Mouse (Mus musculus) neural tube, embryonic 12.5 days (tissue): ENCODE data around the gene Eef1akmt4. TPM values are rescaled to one million over a fixed set of nuclear protein-coding genes. Genes with fewer than 3 reads are reported as not detected.
"Not testable (repeated sequence)": the region's sequence is repeated elsewhere in the genome, so short reads cannot be mapped to it uniquely, and the experiment has no call there.

Experiments used
- ATAC-seq: fragments of 200-750 bp; cut with Nextera tagmentation; 2 replicates; pipeline ENCODE4 v1.8.0; 2017; ENCODE audit warnings: low read depth, mild to moderate bottlenecking, moderate TSS enrichment, moderate library complexity; ENCODE audit not compliant: low FRiP score
- H3K27ac ChIP-seq: fragments of 300-500 bp; sonication (generic); 2 replicates; pipeline ENCODE4 v1.5.1; 2016
- H3K27me3 ChIP-seq: fragments of 300-500 bp; sonication (generic); replicated peaks from 2 replicates; pipeline ENCODE4 v1.6.1; 2016; ENCODE audit warnings: mild to moderate bottlenecking
- H3K36me3 ChIP-seq: fragments of 300-500 bp; sonication (generic); 2 replicates; pipeline ENCODE4 v1.6.1; 2016; ENCODE audit warnings: mild to moderate bottlenecking
- H3K4me1 ChIP-seq: fragments of 300-500 bp; sonication (generic); 2 replicates; pipeline ENCODE4 v1.6.1; 2016
- H3K4me2 ChIP-seq: fragments of 300-500 bp; sonication (generic); replicated peaks from 2 replicates; pipeline ENCODE4 v1.6.1; 2016; ENCODE audit warnings: mild to moderate bottlenecking
- H3K4me3 ChIP-seq: fragments of 300-500 bp; sonication (generic); 2 replicates; pipeline ENCODE4 v1.5.1; 2016
- H3K9ac ChIP-seq: fragments of 300-500 bp; sonication (generic); 2 replicates; pipeline ENCODE4 v1.6.1; 2016; ENCODE audit warnings: mild to moderate bottlenecking
- H3K9me3 ChIP-seq: fragments of 300-500 bp; sonication (generic); 2 replicates; pipeline ENCODE4 v1.6.1; 2016; ENCODE audit warnings: mild to moderate bottlenecking
- WGBS: fragments of 180-500 bp; shearing (Covaris S2); methylation state at CpG from one replicate; pipeline ENCODE4 v1.1.7; 2016; 5-methylcytosine and 5-hydroxymethylcytosine counted together
- microRNA counts: library from miRNA; unstranded; fragments of <30 nt; microRNA quantifications from one replicate; lab custom pipeline; 2017
- microRNA-seq: library from miRNA; unstranded; fragments of <30 nt; microRNA quantifications from one replicate; pipeline ENCODE4, GENCODE M21; 2017
- polyA plus RNA-seq: library from polyadenylated mRNA; unstranded; fragments of >200 nt; fragmentation: Nextera tagmentation; extraction: Ambion mirVana; gene quantifications from 2 replicates; pipeline ENCODE4 v1.2.1, GENCODE M21; 2016

Gene Eef1akmt4
- polyA plus RNA-seq, 1 experiment from 2014 or later: 18.7 TPM

DNA sequence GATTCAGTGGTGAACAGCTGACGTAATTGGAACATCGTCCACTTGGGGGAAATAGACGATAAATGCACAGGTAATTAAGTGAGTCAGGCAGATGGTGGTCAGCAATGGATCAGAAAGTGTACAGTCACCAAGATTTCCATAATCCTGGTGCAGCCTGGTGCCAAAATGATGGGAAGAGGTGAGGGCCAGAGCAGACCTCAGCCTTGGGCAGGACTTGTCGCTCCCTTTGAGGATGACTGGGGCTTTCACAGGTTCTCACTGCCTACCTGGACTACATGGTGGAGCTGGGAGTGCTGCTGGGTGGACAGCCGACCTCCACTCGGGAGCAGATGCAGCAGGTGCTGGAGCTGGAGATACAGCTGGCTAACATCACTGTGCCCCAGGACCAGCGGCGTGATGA, 26.0 kb downstream of the Eef1akmt4 start:
- ATAC-seq: no peak
- 82% methylated on average over 8 of the region's 8 CpGs for WGBS
- Histone ChIP-seq H3K36me3 (no peaks in the 10 kb centered on the region), H3K4me3 (no peak overlapping the region), H3K9me3 (no peaks in the 10 kb centered on the region), H3K4me2 (no peak overlapping the region), H3K27ac (no peak overlapping the region), H3K4me1 (no peaks in the 10 kb centered on the region), H3K9ac (no peak overlapping the region), H3K27me3 (no peaks in the 10 kb centered on the region)

DNA sequence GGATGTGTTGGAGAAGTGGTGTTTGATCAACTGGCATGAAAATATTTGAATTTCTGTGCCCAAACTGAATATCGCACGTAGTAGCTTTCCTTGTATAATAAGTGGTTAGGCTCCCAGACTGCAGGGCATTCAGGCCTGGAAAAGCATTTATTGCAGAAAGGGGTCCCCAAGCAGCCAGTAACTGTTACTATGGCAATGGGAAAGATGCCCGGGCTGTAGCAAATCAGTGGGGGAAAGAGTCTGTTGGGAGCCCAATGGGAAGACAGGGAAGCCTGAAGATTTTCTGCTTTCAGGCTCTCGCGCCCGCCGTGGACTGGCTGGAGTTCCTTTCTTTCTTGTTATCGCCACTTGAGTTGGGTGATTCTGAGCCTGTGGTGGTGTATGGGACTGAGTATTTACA, 27.0 kb downstream of the Eef1akmt4 start:
- H3K9ac ChIP-seq: no peak overlapping the region
- H3K9me3 ChIP-seq: no peaks in the 10 kb centered on the region
- no peak overlapping the region for H3K27ac ChIP-seq
- no peak overlapping the region for H3K4me2 ChIP-seq
- whole genome bisulfite sequencing: 83% methylated on average over 8 of the region's 8 CpGs
- no peaks in the 10 kb centered on the region for H3K27me3 ChIP-seq
- ATAC-seq: no peak
- H3K36me3 ChIP-seq: no peaks in the 10 kb centered on the region
- H3K4me1 ChIP-seq: no peaks in the 10 kb centered on the region
- no peak overlapping the region for H3K4me3 ChIP-seq

DNA sequence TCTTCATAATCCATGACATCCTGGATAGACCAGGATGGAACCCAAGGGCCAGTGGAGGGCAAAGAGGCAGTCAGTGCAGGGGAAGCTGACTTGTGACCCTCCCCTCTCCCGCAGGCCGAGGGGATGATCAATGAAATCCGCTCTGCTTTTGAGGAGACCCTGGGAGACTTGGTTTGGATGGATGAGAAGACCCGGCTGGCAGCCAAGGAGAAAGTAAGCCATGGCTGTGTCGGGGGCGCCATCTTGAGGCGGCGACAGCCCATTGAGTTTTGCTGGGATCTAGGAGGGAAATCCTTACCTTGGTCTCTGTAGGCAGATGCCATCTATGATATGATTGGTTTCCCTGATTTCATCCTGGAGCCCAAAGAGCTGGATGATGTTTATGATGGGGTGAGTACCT, 30.8 kb downstream of the Eef1akmt4 start:
- WGBS: 3% methylated on average over 8 of the region's 8 CpGs
- no peaks in the 10 kb centered on the region for H3K36me3 ChIP-seq
- ATAC-seq: peak; percentile 48; the same call in 1 of the 2 replicates
- no peaks in the 10 kb centered on the region for H3K4me1 ChIP-seq
- H3K4me2 ChIP-seq: no peak overlapping the region
- no peak overlapping the region for H3K9ac ChIP-seq
- H3K27me3 ChIP-seq: no peaks in the 10 kb centered on the region
- H3K4me3 ChIP-seq: no peak overlapping the region
- H3K9me3 ChIP-seq: no peaks in the 10 kb centered on the region
- no peak overlapping the region for H3K27ac ChIP-seq

- Histone ChIP-seq H3K4me1 (no peaks in the 10 kb centered on the region), H3K36me3 (no peaks in the 10 kb centered on the region), H3K9ac (no peak overlapping the region), H3K4me2 (no peak overlapping the region), H3K27me3 (no peaks in the 10 kb centered on the region), H3K27ac (no peak overlapping the region), H3K4me3 (no peak overlapping the region), H3K9me3 (no peaks in the 10 kb centered on the region)
- no peak for ATAC-seq
- 93% methylated on average over 7 of the region's 7 CpGs for WGBS
These were observed 32.5 kb downstream of the Eef1akmt4 start for GRCm38 (mm10) chr16:20643911-20644310.

GRCm38 (mm10) chr16:20651076-20651946, 39.9 kb downstream of the Eef1akmt4 start, which contains the start of gene Psmd2:
TSS of gene Psmd2 (plus strand) at chr16:20651652.
- no peak within 1 kb of the TSS for H3K27ac ChIP-seq
- peaks cover 16% of the 10 kb centered on the region for H3K4me1 ChIP-seq
- H3K9ac ChIP-seq: peak within 1 kb of the TSS; percentile 87
- H3K36me3 ChIP-seq: peaks cover 20% of the 10 kb centered on the region
- ATAC-seq: peak; percentile 95
- no peaks in the 10 kb centered on the region for H3K9me3 ChIP-seq
- H3K27me3 ChIP-seq: no peaks in the 10 kb centered on the region
- 2% methylated on average over 46 of the region's 46 CpGs for WGBS
- peak within 1 kb of the TSS; percentile 91 for H3K4me2 ChIP-seq
- peak within 1 kb of the TSS; percentile 71 for H3K4me3 ChIP-seq

GRCm38 (mm10) chr16:20651947-20652310, 40.5 kb downstream of the Eef1akmt4 start:
- WGBS: 11% methylated on average over 12 of the region's 12 CpGs
- H3K27ac ChIP-seq: no peak overlapping the region
- peak overlapping the region; percentile 71 for H3K4me3 ChIP-seq
- no peaks in the 10 kb centered on the region for H3K9me3 ChIP-seq
- H3K36me3 ChIP-seq: peaks cover 26% of the 10 kb centered on the region
- H3K9ac ChIP-seq: peak overlapping the region; percentile 87
- no peak for ATAC-seq
- H3K4me1 ChIP-seq: peaks cover 16% of the 10 kb centered on the region
- H3K27me3 ChIP-seq: no peaks in the 10 kb centered on the region
- peak overlapping the region; percentile 91 for H3K4me2 ChIP-seq

- H3K4me3 ChIP-seq: no peak overlapping the region
- WGBS: 51% methylated on average over 2 of the region's 2 CpGs
- no peak for ATAC-seq
- H3K27me3 ChIP-seq: no peaks in the 10 kb centered on the region
- peaks cover 16% of the 10 kb centered on the region for H3K4me1 ChIP-seq
- peaks cover 40% of the 10 kb centered on the region for H3K36me3 ChIP-seq
- no peak overlapping the region for H3K27ac ChIP-seq
- H3K4me2 ChIP-seq: peak overlapping the region; percentile 91; the same call in 1 of the 2 replicates
- H3K9ac ChIP-seq: no peak overlapping the region
- H3K9me3 ChIP-seq: no peaks in the 10 kb centered on the region
These were observed 41.9 kb downstream of the Eef1akmt4 start for GRCm38 (mm10) chr16:20653315-20653714.

GRCm38 (mm10) chr16:20657661-20658060, 46.3 kb downstream of the Eef1akmt4 start:
- Histone ChIP-seq H3K9ac (no peak overlapping the region), H3K4me3 (no peak overlapping the region), H3K36me3 (peaks cover 82% of the 10 kb centered on the region), H3K4me2 (no peak overlapping the region), H3K27ac (no peak overlapping the region), H3K27me3 (no peaks in the 10 kb centered on the region), H3K9me3 (no peaks in the 10 kb centered on the region), H3K4me1 (peaks cover 6% of the 10 kb centered on the region)
- no peak for ATAC-seq
- WGBS: 91% methylated on average over 4 of the region's 4 CpGs

GRCm38 (mm10) chr16:20668013-20668412, 56.6 kb downstream of the Eef1akmt4 start, which contains the start of gene Eif4g1:
TSS of gene Eif4g1 (plus strand) at chr16:20668313.
- not testable (repeated sequence) for H3K4me2 ChIP-seq, H3K27ac ChIP-seq, H3K4me1 ChIP-seq, H3K9ac ChIP-seq, H3K9me3 ChIP-seq, H3K27me3 ChIP-seq, H3K4me3 ChIP-seq, ATAC-seq
- peaks cover 16% of the 10 kb centered on the region for H3K36me3 ChIP-seq
- WGBS: 97% methylated on average over 5 of the region's 6 CpGs

MicroRNAs within 50 kb of the gene (microRNA counts, 519-probe panel; counts per million panel counts)
- 5,225 counts per million, percentile 85 among the panel's probes with 10 or more counts for microRNA mmu-miR-1224 (lab: Ali Mortazavi, UCI)

Small RNA genes within 50 kb of the gene (microRNA-seq; reads per million reads assigned to microRNA genes)
- 16.8 reads per million, percentile 28 among the genes with 10 or more reads in this experiment for gene Mir1224

Other genes with a start within 250 kb of the Eef1akmt4 start
- gene Abcc5, start 185.2 kb upstream of the Eef1akmt4 start, polyA plus RNA-seq: 121 and 131 TPM in 2 replicates
- gene Eif2b5, start 112.8 kb upstream of the Eef1akmt4 start, polyA plus RNA-seq: 121 and 125 TPM in 2 replicates
- gene Dvl3, start 94.6 kb upstream of the Eef1akmt4 start, polyA plus RNA-seq: 48.2 and 54.9 TPM in 2 replicates
- 922 and 966 TPM in 2 replicates for gene Ap2m1, start 76.1 kb upstream of the Eef1akmt4 start, polyA plus RNA-seq
- 70.9 and 81.2 TPM in 2 replicates for gene Abcf3, start 63.0 kb upstream of the Eef1akmt4 start, polyA plus RNA-seq
- gene Vwa5b2, start 22.1 kb upstream of the Eef1akmt4 start, polyA plus RNA-seq: 12.7 and 14.0 TPM in 2 replicates
- not detected in 2 replicates for gene Gm49333, start within 50 bp of the Eef1akmt4 start, polyA plus RNA-seq
- 43.3 and 44.5 TPM in 2 replicates for gene Alg3, start 142 bp downstream of the Eef1akmt4 start, polyA plus RNA-seq
- 11.9 and 12.3 TPM in 2 replicates for gene Camk2n2, start 9.7 kb downstream of the Eef1akmt4 start, polyA plus RNA-seq
- gene Ece2, start 18.2 kb downstream of the Eef1akmt4 start, polyA plus RNA-seq: 6.9 and 8.0 TPM in 2 replicates
- 412 and 424 TPM in 2 replicates for gene Psmd2, start 40.1 kb downstream of the Eef1akmt4 start, polyA plus RNA-seq
- 183 and 190 TPM in 2 replicates for gene Eif4g1, start 56.7 kb downstream of the Eef1akmt4 start, polyA plus RNA-seq
- 20.8 and 24.3 TPM in 2 replicates for gene Fam131a, start 81.6 kb downstream of the Eef1akmt4 start, polyA plus RNA-seq
- 85.4 and 85.5 TPM in 2 replicates for gene Polr2h, start 106.1 kb downstream of the Eef1akmt4 start, polyA plus RNA-seq
- 40.8 and 43.3 TPM in 2 replicates for gene Clcn2, start 106.2 kb downstream of the Eef1akmt4 start, polyA plus RNA-seq
- gene Chrd, start 121.5 kb downstream of the Eef1akmt4 start, polyA plus RNA-seq: 7.0 and 8.0 TPM in 2 replicates
- 1.2 and 1.3 TPM in 2 replicates for gene Thpo, start 122.9 kb downstream of the Eef1akmt4 start, polyA plus RNA-seq